Mouse (Mus musculus) embryonic facial prominence, embryonic 12.5 days (tissue): ENCODE measurements at regions not wholly inside any gene's neighbourhood (a gene's known extent, or its start where the extent isn't known, plus 50 kb on each side); places are given as distances from the start of the nearest gene placed in this dataset.

Experiments
- ATAC-seq: fragments of 200-750 bp; cut with Nextera tagmentation; 2 replicates; pipeline ENCODE4 v1.8.0; 2017; ENCODE audit not compliant: insufficient number of reproducible peaks, insufficient read depth, low FRiP score, low TSS enrichment
- H3K27ac ChIP-seq: fragments of 300-500 bp; sonication (generic); 2 replicates; pipeline ENCODE4 v1.5.1; 2016; ENCODE audit warnings: mild to moderate bottlenecking
- H3K27me3 ChIP-seq: fragments of 300-500 bp; sonication (generic); 2 replicates; pipeline ENCODE4 v1.6.1; 2016; ENCODE audit warnings: mild to moderate bottlenecking, moderate library complexity
- H3K36me3 ChIP-seq: fragments of 300-500 bp; sonication (generic); 2 replicates; pipeline ENCODE4 v1.6.1; 2016; ENCODE audit warnings: mild to moderate bottlenecking
- H3K4me1 ChIP-seq: fragments of 300-500 bp; sonication (generic); 2 replicates; pipeline ENCODE4 v1.6.1; 2016
- H3K4me2 ChIP-seq: fragments of 300-500 bp; sonication (generic); replicated peaks from 2 replicates; pipeline ENCODE4 v1.6.1; 2016; ENCODE audit warnings: mild to moderate bottlenecking, moderate library complexity
- H3K4me3 ChIP-seq: fragments of 300-500 bp; sonication (generic); 2 replicates; pipeline ENCODE4 v1.5.1; 2016; ENCODE audit warnings: mild to moderate bottlenecking
- H3K9ac ChIP-seq: fragments of 300-500 bp; sonication (generic); 2 replicates; pipeline ENCODE4 v1.6.1; 2016; ENCODE audit warnings: mild to moderate bottlenecking, moderate library complexity
- H3K9me3 ChIP-seq: fragments of 300-500 bp; sonication (generic); 2 replicates; pipeline ENCODE4 v1.6.1; 2016; ENCODE audit warnings: mild to moderate bottlenecking, moderate library complexity
- WGBS: fragments of 180-500 bp; shearing (Covaris S2); methylation state at CpG from one replicate; pipeline ENCODE4 v1.1.7; 2016; 5-methylcytosine and 5-hydroxymethylcytosine counted together

DNA sequence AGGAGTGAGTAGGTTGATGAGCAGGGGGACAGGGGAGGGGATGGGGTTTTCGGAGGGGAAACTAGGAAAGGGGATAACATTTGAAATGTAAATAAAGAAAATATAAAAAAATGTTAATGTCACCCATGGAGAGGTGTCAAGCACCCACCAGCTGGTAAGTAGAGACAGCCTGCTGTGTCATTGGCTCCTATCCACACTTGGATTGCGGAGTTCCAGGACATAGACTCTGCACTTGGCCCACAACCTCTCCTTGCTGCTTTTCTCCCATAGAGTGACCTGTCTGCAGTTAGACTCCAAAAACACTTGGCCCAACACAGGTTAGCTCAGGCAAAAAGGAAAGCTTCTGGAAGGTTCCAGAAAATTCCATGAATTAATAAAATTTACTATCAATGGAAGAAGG, 514.4 kb downstream of the 1700129C05Rik start:
- Histone ChIP-seq H3K27me3 (no peaks in the 10 kb centered on the region), H3K4me2 (no peak overlapping the region), H3K27ac (no peak overlapping the region), H3K36me3 (no peaks in the 10 kb centered on the region), H3K9me3 (no peaks in the 10 kb centered on the region), H3K4me3 (no peak overlapping the region), H3K9ac (no peak overlapping the region), H3K4me1 (peaks cover 11% of the 10 kb centered on the region; the same call in 1 of the 2 replicates)
- ATAC-seq = no peak
- 93% methylated on average over 2 of the region's 2 CpGs for WGBS

DNA sequence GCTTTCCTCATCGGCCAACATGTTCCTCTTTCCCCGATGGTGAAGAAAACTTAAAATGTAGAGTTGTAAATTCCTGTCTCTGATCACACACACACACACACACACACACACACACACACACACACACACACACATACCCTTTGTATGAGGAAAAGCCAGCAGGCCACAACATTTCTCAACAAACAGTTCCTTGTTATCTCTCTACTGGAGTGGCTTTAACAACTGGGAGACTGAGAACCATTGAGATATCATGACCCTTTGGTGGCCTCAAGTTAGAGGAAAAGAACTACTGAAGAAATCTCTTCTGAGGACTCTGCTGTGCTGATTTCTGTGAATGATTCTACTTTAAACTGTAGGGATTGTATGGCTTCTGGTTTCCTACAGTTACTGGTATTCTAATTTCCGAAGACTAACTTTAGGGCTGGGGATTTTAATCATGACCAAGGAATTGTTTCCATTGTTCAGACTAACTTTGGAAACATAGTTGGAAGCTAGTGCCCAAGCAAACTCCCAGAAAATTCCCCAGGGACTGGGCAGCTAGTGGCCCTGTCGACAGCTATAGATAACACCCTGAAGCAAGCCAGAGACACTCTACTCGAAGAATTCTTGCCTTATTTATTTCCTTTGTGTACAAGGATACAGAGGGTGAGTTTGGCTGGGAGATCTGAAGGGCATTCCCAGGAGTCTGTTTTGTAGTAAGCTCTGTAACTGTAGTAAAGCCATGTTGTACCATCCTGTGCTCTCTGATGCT, 516.0 kb downstream of the 1700129C05Rik start:
- no peak overlapping the region for H3K27ac ChIP-seq
- H3K4me2 ChIP-seq = no peak overlapping the region
- ATAC-seq = no peak
- H3K4me1 ChIP-seq = peaks cover 11% of the 10 kb centered on the region; the same call in 1 of the 2 replicates
- no peaks in the 10 kb centered on the region for H3K36me3 ChIP-seq
- no peak overlapping the region for H3K4me3 ChIP-seq
- 59% methylated on average over 5 of the region's 5 CpGs for WGBS
- H3K9me3 ChIP-seq = no peaks in the 10 kb centered on the region
- no peak overlapping the region for H3K9ac ChIP-seq
- H3K27me3 ChIP-seq = no peaks in the 10 kb centered on the region

DNA sequence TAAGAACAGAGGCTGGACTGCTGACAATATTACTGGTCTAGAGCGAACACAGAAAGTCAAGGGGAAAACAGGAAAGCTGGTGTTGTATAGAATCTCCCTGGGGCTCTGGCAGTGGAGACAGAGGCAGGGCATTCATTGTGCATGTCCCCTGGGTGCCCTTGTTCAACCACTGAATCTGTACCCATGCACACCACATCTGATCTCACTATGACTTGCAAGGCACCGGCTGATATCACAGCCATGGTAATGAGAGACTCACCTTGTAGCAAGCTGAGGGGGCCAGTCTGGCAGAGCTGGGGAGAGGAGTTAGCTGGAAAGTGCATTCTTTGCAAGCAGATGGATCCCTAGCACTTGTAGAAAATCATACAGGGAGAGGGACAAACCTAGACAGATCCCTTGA, 522.5 kb downstream of the 1700129C05Rik start:
- Histone ChIP-seq H3K4me1 (peaks cover 8% of the 10 kb centered on the region; the same call in 1 of the 2 replicates), H3K4me3 (no peak overlapping the region), H3K4me2 (no peak overlapping the region), H3K36me3 (no peaks in the 10 kb centered on the region), H3K9me3 (no peaks in the 10 kb centered on the region), H3K27me3 (no peaks in the 10 kb centered on the region), H3K9ac (no peak overlapping the region), H3K27ac (no peak overlapping the region)
- WGBS = 87% methylated on average over 2 of the region's 2 CpGs
- ATAC-seq = no peak

DNA sequence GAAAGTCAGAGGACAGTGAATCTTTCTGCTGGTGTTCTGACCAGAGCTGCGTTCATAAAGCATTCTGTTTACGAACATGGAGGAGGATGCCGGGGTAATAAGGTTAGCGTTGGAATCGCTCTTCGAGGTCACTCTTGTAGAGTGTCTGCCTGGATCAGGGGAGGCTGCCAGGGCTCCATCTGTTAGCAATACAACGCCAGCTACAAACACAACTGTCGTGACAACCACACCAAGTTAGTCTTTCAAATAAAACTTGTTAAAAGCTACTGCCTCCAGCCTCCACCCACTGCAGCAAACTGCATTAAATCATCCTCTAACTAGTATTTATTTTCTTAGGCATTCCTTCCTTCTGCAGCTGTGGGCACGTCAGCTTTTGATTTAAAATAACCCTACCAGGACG, 525.0 kb downstream of the 1700129C05Rik start:
- no peak for ATAC-seq
- Histone ChIP-seq H3K4me3 (no peak overlapping the region), H3K36me3 (no peaks in the 10 kb centered on the region), H3K9me3 (no peaks in the 10 kb centered on the region), H3K27me3 (no peaks in the 10 kb centered on the region), H3K9ac (no peak overlapping the region), H3K4me2 (no peak overlapping the region), H3K27ac (no peak overlapping the region), H3K4me1 (peaks cover 8% of the 10 kb centered on the region; the same call in 1 of the 2 replicates)
- WGBS = 42% methylated on average over 10 of the region's 10 CpGs

DNA sequence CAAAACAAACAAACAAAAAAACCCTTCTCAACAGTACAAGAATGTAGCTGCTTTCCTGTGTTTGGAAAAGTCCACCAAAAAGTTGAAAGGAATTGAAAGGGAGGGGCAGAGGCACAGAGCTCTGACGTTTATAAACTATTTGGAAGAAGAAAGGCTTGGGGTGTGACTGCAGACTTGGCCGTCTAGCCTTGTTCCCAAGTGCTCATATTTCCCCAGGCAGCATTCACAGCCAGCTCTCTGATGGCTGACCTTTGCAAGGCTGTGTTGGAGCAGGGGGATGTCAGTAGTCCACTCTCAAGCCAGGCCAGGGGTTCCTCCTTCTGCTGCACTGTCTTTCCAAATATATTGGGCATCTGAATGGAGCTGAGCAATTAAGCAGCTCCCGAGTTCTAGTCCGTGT, 534.5 kb downstream of the 1700129C05Rik start:
- no peak overlapping the region for H3K27ac ChIP-seq
- no peak overlapping the region for H3K4me2 ChIP-seq
- no peak for ATAC-seq
- no peaks in the 10 kb centered on the region for H3K27me3 ChIP-seq
- 61% methylated on average over 4 of the region's 4 CpGs for WGBS
- H3K4me3 ChIP-seq = no peak overlapping the region
- no peaks in the 10 kb centered on the region for H3K9me3 ChIP-seq
- no peak overlapping the region for H3K9ac ChIP-seq
- no peaks in the 10 kb centered on the region for H3K4me1 ChIP-seq
- H3K36me3 ChIP-seq = no peaks in the 10 kb centered on the region

DNA sequence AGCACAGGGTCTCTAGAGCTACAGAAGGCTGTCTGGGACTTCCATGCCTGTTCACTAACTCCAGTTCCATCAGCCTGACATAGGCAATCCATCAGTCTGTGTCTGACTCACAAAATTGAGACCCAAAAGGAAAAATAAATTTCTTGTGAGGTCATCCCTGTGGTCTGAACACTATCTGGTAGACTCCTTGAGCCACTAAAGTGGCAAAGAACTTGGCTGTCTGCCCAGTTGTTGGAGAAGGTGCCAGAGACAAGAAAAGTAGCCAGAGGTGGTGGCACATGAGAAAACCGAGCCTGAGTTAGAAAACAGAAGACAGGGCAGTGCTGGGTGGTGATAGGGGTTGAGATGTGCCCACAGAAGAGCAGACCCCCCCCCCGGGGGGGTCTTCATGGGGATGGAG, 535.0 kb downstream of the 1700129C05Rik start:
- H3K36me3 ChIP-seq = no peaks in the 10 kb centered on the region
- H3K4me2 ChIP-seq = no peak overlapping the region
- H3K27ac ChIP-seq = no peak overlapping the region
- WGBS = 63% methylated on average over 2 of the region's 2 CpGs
- no peaks in the 10 kb centered on the region for H3K27me3 ChIP-seq
- no peak for ATAC-seq
- H3K4me3 ChIP-seq = no peak overlapping the region
- no peak overlapping the region for H3K9ac ChIP-seq
- H3K4me1 ChIP-seq = no peaks in the 10 kb centered on the region
- H3K9me3 ChIP-seq = no peaks in the 10 kb centered on the region

DNA sequence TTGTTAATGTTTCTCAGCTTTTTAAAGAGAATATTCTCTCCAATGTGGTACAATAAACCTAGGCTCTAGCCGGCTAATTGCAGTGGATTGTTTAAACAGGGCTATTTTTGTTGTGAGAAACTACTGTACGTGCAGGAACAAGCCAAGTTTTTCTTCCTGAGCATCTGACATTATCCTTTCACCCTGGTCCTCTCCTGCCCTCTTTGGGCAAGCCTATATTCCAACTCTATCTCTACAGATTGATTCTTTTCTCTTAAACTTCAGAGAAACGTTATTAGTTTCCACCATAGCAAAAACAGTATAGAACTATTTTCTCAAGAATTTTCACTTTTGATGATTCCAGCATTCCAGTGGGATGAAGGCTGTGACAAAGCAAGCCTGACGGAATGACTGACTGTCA, 535.2 kb downstream of the Fgf9 start:
- no peak overlapping the region for H3K27ac ChIP-seq
- H3K4me1 ChIP-seq = no peaks in the 10 kb centered on the region
- H3K36me3 ChIP-seq = no peaks in the 10 kb centered on the region
- H3K9ac ChIP-seq = no peak overlapping the region
- no peaks in the 10 kb centered on the region for H3K9me3 ChIP-seq
- H3K4me3 ChIP-seq = no peak overlapping the region
- no peak for ATAC-seq
- no peaks in the 10 kb centered on the region for H3K27me3 ChIP-seq
- WGBS = 69% methylated on average over 4 of the region's 4 CpGs
- H3K4me2 ChIP-seq = no peak overlapping the region

DNA sequence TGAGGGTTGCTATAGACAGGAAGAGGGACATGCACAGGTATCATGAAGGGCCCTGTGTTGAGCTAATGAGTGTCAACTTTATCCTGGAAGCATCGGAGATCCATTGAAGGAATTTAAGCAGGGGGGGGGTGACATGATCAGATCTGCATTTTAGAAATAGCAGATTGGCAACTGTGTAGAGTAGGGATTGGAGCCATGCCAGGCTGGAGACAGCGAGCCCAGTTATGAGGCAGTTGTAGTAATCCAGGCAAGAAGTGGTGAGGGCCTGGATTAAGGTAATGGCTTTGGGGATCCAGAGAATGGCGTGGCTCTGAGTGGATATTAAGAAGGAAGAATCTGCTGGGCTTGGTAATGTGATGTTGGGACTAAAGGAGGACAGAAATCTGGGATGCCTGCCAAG, 528.5 kb downstream of the Fgf9 start:
- H3K27me3 ChIP-seq = no peaks in the 10 kb centered on the region
- H3K4me1 ChIP-seq = no peaks in the 10 kb centered on the region
- no peak overlapping the region for H3K9ac ChIP-seq
- no peak overlapping the region for H3K4me2 ChIP-seq
- no peaks in the 10 kb centered on the region for H3K9me3 ChIP-seq
- no peak overlapping the region for H3K4me3 ChIP-seq
- ATAC-seq = no peak
- H3K27ac ChIP-seq = no peak overlapping the region
- 80% methylated on average over 3 of the region's 3 CpGs for WGBS
- no peaks in the 10 kb centered on the region for H3K36me3 ChIP-seq

DNA sequence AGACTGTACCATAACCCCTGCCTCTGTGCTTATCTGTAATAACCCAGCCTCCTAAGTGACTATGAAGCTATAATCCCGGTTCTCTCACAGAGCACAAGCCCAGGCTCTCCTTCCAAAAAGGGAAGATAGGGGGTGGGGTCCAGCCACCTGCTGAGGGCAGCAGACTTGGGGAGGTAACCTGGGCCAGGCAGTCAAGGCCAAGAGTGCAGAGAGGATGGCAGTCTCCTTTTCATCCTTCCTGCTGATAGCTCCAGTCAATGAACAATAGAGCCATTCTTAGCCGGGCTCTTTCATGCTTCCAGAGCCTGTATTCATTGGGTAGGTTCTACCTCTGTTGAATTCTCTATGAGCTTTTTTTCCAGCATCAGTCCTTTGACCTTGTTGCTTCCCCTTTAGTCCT, 527.5 kb downstream of the Fgf9 start:
- no peak for ATAC-seq
- no peak overlapping the region for H3K27ac ChIP-seq
- H3K4me2 ChIP-seq = no peak overlapping the region
- H3K36me3 ChIP-seq = no peaks in the 10 kb centered on the region
- H3K9me3 ChIP-seq = no peaks in the 10 kb centered on the region
- no peak overlapping the region for H3K9ac ChIP-seq
- no peaks in the 10 kb centered on the region for H3K27me3 ChIP-seq
- H3K4me1 ChIP-seq = no peaks in the 10 kb centered on the region
- 48% methylated on average over 2 of the region's 2 CpGs for WGBS
- H3K4me3 ChIP-seq = no peak overlapping the region

DNA sequence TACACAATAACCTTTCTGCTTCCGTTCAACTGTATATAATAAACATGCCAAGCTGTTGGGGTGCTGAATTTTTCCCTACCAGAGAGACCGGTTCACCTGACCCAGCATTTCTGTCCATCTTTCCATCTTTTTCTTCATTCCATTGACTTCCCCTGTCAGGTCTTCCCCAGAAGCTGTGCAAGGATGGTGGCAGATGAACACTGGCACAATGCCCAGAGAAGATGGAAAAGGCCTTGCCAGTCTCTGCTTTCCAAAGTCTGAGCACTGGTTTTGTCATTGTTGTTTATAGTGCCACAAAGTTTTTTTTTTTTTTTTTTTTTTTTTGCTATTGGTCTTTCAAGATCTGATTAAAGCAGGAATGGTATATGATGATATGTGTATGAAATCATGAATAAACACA, 526.6 kb downstream of the Fgf9 start:
- WGBS = 97% methylated on average over 2 of the region's 2 CpGs
- H3K4me1 ChIP-seq = no peaks in the 10 kb centered on the region
- no peak for ATAC-seq
- H3K9ac ChIP-seq = no peak overlapping the region
- H3K36me3 ChIP-seq = no peaks in the 10 kb centered on the region
- no peak overlapping the region for H3K27ac ChIP-seq
- H3K4me2 ChIP-seq = no peak overlapping the region
- H3K27me3 ChIP-seq = no peaks in the 10 kb centered on the region
- no peak overlapping the region for H3K4me3 ChIP-seq
- no peaks in the 10 kb centered on the region for H3K9me3 ChIP-seq

DNA sequence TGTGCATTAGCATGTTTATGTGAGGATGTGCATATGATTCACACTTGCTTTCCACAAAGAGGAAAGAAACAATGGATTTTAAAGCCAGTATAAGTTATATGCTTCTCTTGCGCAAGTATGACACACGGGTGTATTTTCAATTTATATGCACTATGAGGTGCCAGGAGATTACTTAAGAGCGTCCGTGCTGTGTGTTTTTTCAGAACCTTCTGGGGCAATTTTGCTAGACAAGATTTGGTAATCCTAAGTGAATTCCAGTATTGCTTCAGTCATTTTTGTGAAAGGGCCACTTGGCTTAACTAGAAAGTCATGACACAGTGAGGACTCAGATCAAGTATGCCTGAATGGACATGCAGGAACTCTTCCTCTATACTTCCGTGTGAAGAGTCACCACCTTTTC, 511.5 kb downstream of the Fgf9 start:
- no peak for ATAC-seq
- H3K9ac ChIP-seq = no peak overlapping the region
- H3K4me1 ChIP-seq = no peaks in the 10 kb centered on the region
- no peak overlapping the region for H3K4me2 ChIP-seq
- H3K27ac ChIP-seq = no peak overlapping the region
- H3K27me3 ChIP-seq = no peaks in the 10 kb centered on the region
- 91% methylated on average over 5 of the region's 5 CpGs for WGBS
- no peaks in the 10 kb centered on the region for H3K9me3 ChIP-seq
- H3K4me3 ChIP-seq = no peak overlapping the region
- no peaks in the 10 kb centered on the region for H3K36me3 ChIP-seq

DNA sequence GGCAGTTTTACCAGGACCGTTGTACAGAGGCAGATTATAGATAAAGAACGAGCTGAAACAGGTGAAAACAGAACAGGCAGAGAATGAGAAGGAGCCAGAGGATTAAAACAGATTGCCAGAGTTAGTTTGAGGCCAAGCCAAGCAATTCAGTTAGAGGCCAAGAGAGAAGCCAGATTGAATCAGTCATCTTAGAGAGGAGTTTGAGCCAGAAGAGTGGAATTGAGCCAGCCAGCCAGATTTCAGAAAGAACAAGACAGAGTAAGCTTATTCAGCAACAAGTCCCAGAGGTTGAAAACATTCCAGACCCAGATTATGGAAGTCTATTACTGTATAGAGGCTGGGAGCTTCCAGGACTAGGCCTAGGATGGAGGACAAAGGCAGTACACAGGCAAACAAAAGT, 499.7 kb downstream of the Fgf9 start:
- WGBS = 84% methylated on average over 2 of the region's 2 CpGs
- Histone ChIP-seq H3K9me3 (no peaks in the 10 kb centered on the region), H3K36me3 (no peaks in the 10 kb centered on the region), H3K27me3 (no peaks in the 10 kb centered on the region), H3K9ac (no peak overlapping the region), H3K4me3 (no peak overlapping the region), H3K27ac (no peak overlapping the region), H3K4me1 (no peaks in the 10 kb centered on the region), H3K4me2 (no peak overlapping the region)
- no peak for ATAC-seq

DNA sequence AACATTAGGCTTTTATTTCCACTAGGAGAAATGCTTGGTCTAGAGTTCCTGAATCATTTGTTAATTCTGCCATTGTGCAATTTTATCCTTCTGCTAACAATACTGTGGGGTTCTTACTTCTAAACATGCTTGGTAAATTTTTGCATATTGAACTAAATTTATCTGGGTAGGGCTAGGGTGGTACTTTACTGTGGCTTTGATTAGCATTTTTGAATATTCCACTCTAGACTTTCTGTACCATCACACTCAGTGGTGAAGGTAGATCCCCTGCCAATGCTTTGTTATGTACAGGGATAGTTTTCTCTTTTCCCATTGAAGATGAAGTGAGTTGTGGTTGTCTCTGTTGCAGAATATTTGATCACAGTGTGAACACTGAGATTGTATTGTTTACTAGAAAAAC, 497.1 kb downstream of the Fgf9 start:
- no peak for ATAC-seq
- Histone ChIP-seq H3K4me2 (no peak overlapping the region), H3K4me1 (no peaks in the 10 kb centered on the region), H3K27me3 (no peaks in the 10 kb centered on the region), H3K9me3 (no peaks in the 10 kb centered on the region), H3K36me3 (no peaks in the 10 kb centered on the region), H3K9ac (no peak overlapping the region), H3K27ac (no peak overlapping the region), H3K4me3 (no peak overlapping the region)
